Mouse (Mus musculus): Measurements from ENCODE around the gene Gm10354.
"Not testable (repeated sequence)": the region's sequence is repeated elsewhere in the genome, so short reads cannot be mapped to it uniquely, and the experiment has no call there.

Gm10354 gene

GRCm38 (mm10) chr5:14953587-14953986, 25.1 kb downstream of the Gm10354 start:
- DNase-seq (ENCODE audit: low spot score): not testable (repeated sequence)

GRCm38 (mm10) chr5:14952749-14953148, 26.0 kb downstream of the Gm10354 start:
- DNase-seq (ENCODE audit: low spot score): not testable (repeated sequence)

- DNase-seq (ENCODE audit: low spot score): not testable (repeated sequence)
Observed at GRCm38 (mm10) chr5:14951822-14952221, 26.9 kb downstream of the Gm10354 start.

GRCm38 (mm10) chr5:14947482-14948198, 31.1 kb downstream of the Gm10354 start:
- DNase-seq (ENCODE audit: low spot score): not testable (repeated sequence)

- DNase-seq (ENCODE audit: low spot score): not testable (repeated sequence)
Observed at GRCm38 (mm10) chr5:14945524-14945923, 33.2 kb downstream of the Gm10354 start.

- DNase-seq (ENCODE audit: low spot score): not testable (repeated sequence)
Observed at GRCm38 (mm10) chr5:14941043-14941442, 37.7 kb downstream of the Gm10354 start.

GRCm38 (mm10) chr5:14938329-14938728, 40.4 kb downstream of the Gm10354 start, which contains the start of gene Speer4e:
Speer4e (minus strand) TSS chr5:14938429.
- DNase-seq (ENCODE audit: low spot score): not testable (repeated sequence)

GRCm38 (mm10) chr5:14933721-14934120, 45.0 kb downstream of the Gm10354 start:
- not testable (repeated sequence) for DNase-seq (ENCODE audit: low spot score)

- DNase-seq (ENCODE audit: low spot score): not testable (repeated sequence)
Observed at GRCm38 (mm10) chr5:14927047-14927446, 51.7 kb downstream of the Gm10354 start.

All from layer of hippocampus, adult 9-10 months (tissue).